Mouse (Mus musculus): ENCODE results near the gene Mrgprg.
A peak's percentile ranks its signal among the peaks of the same experiment; 100 is the strongest.

Mrgprg gene

DNA sequence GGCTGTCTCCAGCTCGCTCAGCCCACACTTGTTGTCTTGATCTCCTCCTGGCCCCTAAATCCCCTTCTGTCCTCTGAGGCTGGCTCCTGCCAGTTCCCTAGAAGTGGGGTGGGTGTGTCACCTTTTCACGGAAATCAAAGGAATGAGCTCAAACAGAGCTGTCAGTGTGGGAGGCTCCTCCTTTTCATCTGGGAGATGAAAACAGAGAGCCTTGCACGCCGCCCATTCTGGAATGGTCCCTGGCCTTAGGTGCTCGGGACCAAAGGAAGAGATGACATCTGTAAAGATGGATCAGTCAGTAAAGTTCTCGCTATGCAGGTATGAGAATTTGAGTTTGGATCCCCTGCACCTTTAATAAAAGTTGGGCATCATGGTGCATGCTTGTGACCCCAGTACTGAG, at the start of gene Mrgprg:
Gene Mrgprg, minus strand, starts transcription at position 101 of the 400 bp plus-strand sequence.
- DNase-seq (ENCODE audit: low read depth, low spot score) = no peak

DNA sequence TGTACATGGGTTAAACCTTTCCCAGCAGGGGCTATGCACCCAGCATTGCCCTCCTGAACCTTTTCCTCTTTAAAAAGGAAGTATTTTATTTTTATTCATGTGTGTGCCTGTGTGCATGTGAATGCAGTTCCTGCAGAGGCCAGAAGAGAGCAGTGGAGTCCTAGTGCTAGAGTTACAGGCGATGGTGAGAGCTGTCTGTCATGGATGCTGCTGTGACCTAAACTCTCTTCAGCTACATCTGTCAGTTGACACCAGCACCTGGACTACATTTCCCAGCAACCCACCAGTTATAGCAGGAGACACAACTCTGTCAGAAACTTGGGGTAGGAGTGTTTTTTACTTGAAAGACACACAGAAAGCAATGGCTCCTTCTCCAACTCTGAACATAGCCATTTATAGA, 42.1 kb upstream of the Mrgprg start:
- peak; percentile 47 for DNase-seq (ENCODE audit: low read depth, low spot score)

DNA sequence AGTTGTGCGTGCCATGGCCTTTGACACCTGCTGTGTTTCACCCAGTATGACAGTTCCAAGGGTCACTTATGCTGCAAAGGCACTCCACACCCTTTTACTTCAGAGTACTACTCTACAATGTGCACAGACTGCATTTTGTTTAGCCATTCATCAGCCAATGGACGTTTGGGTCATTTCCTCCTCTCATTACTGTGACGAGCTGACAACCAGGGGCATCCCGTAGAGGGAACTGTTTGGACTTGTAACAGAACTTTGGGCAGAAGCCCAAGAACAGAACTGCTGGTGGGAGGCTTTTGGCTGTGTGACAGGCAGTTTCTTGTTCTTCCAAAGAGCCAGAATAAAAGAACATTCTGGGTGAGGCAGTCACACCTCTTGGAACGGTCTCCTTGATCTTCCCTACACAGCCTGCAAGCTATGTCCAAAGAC, 38.4 kb upstream of the Mrgprg start:
- no peak for DNase-seq (ENCODE audit: low read depth, low spot score)

DNA sequence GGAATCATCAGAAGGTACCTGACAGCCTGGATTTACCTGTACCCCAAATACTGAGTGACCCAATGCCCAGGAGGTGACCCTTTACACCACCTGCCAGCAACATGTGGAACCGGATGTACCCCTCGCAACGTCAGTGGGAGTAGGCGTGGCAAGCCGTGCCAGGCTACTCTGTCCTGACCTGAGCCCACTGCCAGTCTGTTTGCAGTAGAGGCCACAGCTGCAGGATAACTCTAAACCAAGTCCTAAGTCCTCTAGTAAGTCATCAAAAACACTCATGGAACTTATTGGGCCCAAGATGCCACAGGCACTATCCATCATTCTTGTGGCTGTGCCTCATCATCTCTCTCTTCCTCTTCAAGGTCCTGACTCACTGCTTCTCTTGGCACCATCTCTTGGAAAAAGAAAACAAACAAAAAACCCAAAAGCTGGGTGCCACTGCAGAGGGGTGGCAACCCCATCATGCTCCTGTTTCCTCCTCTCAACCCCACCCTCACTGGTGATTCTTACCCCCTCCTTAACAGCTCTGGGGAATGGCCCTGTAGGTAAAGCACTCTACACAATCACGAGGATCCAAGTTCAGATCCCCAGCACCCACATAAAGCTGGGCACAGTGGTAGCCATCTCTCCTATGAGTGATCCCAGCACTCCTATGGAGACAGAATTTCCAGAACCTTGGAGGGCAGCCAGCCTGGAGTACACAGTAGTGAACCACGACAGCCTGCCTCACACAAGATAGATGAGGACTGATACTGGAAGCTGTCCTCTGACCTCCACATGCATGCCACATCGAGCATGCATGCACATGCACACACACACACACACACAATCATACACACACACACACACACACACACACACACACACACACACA, 34.6 kb upstream of the Mrgprg start:
- no peak for DNase-seq (ENCODE audit: low read depth, low spot score)

DNA sequence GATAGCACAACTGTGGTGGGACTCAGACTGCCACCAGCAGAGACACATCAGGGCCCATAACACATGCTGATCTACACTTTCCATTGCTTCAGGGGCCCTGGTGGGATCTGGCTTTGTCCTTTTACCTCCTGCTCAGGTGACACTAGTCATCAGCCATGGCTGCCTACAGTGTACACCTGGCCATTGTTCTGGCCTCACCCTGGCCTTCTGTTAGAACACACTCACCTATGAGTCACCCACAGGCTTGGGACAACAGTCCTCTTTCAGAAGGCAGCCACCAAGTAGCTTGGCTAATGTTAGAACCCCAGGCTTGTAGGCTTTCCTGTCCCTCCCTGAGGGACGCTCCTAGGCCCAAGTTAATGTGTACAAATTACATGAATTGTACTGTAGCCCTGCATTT, 34.0 kb upstream of the Mrgprg start:
- no peak for DNase-seq (ENCODE audit: low read depth, low spot score)

DNA sequence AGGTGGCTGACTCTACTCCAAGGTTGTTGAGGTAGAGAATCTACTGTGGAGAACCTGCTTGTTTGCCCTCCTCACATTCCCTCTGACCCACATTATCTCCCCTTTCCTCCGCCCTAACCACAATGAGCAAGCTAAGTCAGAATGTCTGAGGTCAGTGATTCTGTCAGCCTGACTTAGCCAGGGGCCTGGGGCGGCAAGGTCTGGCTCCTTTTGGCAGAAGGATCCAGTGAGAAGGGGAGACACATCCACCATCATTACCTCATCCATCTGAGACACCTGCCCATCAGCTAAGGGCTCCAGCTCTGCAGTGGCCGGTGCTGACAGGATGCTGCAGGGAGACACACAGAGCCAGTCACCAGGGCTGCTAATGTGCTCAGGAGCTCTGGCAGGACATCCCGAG, 32.0 kb upstream of the Mrgprg start:
- no peak for DNase-seq (ENCODE audit: low read depth, low spot score)

DNA sequence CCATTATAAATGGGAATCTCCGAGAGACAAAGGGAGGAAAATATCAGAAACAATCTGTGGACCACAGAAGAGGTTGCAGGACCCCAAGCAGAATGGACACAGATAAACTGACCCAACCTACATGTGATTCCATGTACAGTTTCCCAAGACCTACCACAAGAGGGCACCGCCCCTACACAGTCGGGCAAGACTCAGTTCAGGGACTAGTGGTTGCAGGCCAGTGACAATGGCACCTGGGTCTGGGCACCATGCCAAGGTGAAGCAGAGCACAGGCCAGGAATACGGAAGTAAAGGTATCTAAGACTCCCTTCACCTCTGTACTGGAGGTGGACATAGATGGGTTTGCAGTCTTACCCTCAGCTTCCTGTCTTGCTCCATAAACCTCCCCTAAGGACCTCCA, 26.3 kb upstream of the Mrgprg start:
- DNase-seq (ENCODE audit: low read depth, low spot score) = peak; percentile 21

DNA sequence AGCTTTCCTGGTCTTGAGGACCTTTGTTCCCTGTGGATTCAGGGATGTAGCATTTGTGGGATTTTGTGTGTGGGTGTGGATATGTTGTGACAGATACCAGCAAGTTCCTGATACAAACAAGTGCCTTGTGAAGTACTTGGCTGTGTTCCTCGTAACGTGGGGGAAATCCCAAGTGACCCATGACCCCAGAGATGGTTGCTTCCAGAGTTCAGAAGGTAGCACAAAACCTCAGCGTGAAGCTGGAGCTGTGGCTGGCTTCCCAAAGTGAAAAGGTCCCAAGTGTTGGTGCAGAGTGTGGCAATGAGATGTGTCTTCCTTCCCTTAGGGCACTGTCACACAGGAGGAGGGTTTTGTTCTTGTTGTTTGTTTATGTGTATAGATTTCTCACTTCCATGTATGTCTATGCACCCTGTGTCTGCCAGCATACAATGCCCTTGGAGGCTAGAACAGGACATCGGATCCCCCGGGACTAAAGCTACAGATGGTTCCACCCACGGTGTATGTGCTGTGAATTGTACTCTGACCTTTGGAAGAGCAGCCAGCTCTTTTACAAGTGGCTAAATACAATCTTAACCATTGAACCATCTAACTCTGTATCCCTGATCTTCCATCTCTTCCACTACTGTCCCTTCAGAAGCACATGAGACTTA, 25.7 kb upstream of the Mrgprg start:
- DNase-seq (ENCODE audit: low read depth, low spot score) = no peak

DNA sequence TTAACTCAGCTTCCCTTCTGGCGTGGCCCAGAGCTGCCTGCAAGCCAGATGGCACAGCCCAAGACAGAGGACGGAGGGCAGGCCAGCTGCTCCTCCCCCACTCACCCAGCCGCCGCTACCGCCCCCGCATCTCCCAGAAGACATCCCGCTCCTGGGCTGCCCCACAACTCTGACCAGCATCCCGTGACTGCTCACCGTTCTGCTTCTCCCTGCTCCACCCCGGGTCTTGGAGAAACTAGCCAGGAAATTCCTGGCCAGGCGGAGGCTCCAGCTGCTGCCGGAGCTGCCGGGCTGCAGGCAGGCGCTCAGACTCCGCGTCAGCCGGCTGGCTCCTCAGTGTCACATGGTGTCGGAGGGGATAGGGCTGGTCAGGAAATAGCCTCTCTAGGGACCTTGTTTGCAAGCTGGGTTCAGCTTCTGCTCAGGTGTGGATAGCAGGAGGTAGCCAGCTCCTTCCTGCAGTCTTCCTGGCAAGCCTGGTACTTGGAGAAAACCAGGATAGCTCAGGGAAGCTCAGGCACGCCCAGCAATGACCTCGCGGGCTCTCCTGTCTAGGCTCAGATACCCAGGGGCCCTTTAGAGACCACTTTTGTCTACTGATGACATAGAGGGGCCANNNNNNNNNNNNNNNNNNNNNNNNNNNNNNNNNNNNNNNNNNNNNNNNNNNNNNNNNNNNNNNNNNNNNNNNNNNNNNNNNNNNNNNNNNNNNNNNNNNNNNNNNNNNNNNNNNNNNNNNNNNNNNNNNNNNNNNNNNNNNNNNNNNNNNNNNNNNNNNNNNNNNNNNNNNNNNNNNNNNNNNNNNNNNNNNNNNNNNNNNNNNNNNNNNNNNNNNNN, 17.4 kb upstream of the Mrgprg start, which contains the start of gene Mrgpre:
Gene Mrgpre, minus strand, starts transcription at position 505 of the 834 bp plus-strand sequence.
- DNase-seq (ENCODE audit: low read depth, low spot score) = peak; percentile 15

DNA sequence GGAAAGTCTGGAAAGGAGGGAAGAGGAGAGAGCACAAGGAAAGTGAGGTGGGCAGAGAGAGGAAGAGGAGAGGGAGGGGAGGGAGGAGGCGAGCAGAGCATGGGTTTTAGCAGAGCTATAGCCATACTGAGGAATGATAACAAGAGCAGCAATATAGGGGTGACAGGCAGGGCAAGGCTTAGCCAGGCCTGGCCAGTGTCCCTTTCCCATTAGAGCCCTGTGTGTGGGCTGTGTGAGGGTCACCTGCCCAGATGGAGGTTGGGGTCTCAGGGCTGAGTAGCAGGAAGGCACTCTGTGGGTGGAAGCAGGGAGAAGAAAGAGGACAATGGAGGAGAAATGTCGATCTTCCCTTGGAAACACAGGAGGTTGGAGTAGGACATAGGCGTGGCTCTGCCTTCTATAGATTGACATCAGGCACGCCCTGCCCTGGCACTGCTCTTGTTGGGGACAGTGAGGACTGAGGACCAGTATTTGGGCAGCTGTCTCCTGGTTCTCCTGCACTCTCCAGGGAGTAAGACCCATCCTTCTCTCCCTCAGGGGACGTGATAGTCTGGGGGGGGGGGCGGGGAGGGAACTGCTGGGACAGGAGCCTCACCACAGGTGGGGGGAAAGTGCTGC, 16.7 kb upstream of the Mrgprg start:
- no peak for DNase-seq (ENCODE audit: low read depth, low spot score)

DNA sequence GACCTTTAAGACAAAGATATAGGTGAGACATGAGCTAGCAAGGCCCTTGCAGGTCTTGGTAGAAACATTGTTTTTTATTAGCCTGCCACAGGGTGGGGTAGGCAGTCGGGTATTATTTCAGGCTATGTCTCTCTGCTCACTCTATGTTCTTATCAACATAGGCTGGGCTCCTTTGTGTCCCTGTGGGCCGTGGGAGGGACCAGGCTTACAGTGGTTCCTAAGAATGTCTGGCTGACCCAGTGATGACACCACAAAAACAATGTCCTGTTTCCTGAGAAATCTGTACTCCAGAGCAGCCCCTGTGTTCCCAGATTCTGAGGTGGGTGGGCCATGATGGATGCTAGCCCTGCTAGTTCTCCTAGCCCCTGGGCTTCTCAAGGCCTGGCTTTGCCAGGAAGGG, 10.6 kb upstream of the Mrgprg start:
- DNase-seq (ENCODE audit: low read depth, low spot score) = no peak

DNA sequence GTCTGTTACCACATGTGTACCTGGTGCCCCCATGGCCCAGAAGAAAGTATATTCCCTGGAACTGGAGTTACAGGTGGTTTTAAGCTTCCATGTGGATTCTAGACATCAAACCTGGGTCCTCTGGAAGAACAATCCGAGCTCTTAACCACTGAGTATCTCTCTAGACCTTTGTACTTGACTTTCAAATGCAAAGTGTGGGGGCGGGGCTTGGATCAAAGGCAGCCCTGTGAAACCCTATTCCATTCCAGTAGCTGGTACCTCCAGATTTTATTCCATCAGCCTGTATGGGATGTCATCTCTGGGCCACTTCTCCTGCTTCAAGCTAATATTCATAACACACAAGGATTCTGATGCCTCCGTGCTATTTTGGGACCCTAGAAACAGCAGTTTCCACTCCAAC, 9.3 kb upstream of the Mrgprg start:
- DNase-seq (ENCODE audit: low read depth, low spot score) = peak; percentile 51

DNA sequence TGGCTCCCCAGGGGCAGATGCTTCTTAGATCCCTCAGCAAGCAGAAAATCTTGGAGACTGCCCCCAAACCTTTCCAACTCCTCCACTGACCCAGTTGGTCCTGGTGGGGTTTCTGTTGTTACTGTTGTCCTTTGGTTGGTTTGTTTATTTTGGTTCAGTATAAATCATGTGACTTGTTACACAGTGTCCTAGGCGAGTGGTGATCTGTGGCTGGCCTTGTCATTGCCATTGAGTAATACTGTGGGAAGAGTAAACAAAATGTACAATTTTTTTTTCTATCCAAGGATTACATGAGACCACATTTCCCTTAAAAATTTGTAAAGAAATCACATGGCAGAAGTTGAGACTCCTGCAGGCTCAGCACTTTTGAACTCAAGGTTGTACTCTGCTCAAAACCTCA, 2.7 kb upstream of the Mrgprg start:
- no peak for DNase-seq (ENCODE audit: low read depth, low spot score)

DNA sequence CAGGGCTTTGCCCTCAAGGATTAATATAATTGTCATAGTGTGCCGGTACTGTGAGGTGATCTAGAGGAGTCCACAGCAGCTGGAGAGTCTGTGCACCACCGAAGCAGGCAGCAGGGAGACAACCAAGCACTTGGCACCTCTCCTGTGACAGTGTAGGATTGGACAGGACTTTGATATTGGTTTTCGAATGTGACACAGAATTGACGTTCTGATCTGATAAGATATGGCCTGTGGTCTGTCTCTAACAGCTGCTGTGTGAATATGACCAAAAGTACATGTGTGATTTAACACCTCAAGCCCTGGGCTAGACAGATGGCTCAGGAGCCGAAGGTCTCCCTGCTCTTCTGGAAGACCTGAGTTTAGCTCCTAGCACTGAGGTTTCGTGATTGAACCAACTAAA, 1.5 kb upstream of the Mrgprg start:
- no peak for DNase-seq (ENCODE audit: low read depth, low spot score)

DNA sequence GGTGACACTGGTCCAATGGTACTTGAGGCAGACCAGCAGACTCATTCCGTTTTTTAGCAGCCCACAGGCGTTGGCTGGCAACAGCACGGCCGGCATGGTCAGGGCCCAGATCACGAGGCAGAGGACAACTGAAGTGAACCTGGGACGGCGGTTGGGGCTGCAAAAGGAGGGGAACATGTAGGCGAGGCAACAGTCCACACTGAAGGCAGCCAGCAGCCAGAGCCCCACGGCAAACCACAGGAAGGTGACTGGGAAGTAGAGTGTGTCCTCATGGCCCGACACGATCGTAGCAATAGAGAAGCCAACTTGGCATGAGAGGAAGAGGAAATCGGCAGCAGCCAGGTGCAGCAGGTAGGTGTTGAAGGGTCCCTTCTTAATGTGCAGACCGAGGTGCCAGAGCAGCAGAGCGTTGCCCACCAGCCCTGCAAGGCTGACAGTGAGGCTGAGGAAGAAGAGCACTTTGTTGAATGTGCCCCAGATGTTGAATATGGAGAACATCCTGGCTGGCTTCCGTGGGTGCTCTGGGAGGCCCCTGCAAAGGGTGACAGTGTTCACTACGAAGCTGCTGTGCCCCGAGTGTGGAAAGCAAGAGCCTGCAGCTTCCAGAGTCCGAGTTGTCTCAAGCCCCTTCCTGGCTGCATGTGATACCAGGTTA, 1.8 kb downstream of the Mrgprg start:
- no peak for DNase-seq (ENCODE audit: low read depth, low spot score)

DNA sequence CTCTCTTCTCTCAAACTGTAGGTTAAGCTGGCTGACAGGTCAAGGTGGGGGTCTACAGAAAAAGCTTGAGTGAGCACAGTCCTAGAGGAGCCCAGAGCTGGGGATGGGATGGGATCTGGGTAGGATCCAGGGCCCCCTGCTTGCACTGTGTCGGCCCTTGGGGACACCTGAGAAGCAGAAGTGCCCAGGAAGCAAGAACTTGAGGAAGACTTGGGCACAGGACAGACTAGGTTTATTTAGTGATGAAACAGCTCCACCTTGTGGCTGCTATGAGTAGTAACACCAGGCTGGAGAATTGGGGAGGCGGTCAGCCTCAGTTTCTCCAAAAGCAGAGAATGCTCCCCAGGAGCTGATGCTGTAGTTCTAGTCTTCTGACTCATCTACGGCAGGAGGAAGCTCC, 3.0 kb downstream of the Mrgprg start:
- peak; percentile 51 for DNase-seq (ENCODE audit: low read depth, low spot score)

DNA sequence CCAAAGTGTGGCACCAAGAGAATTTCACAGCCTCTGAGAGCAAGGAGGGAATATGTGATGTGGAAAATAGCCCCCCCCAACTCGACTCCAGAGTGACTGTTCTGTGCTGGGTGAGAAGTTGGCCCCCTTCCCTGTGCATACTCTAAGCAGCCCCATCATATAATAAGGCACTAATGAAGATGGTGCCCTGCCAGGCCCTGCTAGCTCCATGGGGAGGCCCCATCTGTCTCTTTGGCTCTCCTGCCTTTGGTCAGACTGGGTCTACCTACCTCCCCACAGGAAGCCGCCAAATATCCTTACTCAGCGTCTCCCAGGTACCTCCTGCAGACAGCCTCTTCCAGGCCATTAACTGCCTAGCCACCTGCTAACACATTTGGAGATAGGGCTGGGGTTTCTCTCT, 7.8 kb downstream of the Mrgprg start:
- no peak for DNase-seq (ENCODE audit: low read depth, low spot score)

DNA sequence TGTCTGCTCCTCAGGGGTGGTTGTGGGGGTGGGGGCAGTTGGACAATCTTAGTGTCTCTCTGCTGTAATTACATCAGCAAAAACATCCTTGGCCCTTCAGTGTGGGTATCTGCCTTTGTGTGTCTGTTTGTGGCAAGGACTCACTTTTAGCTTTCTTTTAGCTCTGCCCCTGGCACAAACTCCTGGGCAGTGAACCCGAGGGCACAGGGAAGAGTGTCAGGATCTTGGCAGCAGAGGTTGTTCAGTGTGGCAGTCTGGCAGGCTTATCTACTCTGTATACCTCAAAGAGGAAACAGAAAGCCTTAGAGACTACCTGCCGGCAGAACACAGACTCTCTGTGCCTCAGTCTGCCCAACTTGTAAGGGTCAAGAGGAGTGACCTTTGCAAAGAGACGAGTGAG, 9.1 kb downstream of the Mrgprg start:
- DNase-seq (ENCODE audit: low read depth, low spot score) = no peak

DNA sequence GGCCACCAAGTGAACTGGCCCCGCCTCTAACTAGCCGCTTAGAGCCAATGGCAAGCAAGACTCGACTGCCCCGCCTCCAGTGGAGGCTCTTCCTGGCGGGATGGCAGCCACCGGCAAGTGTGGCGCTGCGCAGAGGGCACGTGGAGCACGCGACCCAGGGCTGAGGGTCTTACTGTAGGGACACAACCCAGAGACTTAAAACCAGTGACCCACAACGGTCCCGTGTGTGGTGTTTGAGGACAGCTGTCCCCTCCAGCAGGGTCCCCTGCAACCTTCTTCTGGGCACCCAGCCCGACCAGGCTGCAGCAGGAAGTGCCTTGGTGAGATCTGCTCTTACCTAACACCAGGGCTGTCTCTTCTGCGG, 9.8 kb downstream of the Mrgprg start:
- peak; percentile 86 for DNase-seq (ENCODE audit: low read depth, low spot score)

DNA sequence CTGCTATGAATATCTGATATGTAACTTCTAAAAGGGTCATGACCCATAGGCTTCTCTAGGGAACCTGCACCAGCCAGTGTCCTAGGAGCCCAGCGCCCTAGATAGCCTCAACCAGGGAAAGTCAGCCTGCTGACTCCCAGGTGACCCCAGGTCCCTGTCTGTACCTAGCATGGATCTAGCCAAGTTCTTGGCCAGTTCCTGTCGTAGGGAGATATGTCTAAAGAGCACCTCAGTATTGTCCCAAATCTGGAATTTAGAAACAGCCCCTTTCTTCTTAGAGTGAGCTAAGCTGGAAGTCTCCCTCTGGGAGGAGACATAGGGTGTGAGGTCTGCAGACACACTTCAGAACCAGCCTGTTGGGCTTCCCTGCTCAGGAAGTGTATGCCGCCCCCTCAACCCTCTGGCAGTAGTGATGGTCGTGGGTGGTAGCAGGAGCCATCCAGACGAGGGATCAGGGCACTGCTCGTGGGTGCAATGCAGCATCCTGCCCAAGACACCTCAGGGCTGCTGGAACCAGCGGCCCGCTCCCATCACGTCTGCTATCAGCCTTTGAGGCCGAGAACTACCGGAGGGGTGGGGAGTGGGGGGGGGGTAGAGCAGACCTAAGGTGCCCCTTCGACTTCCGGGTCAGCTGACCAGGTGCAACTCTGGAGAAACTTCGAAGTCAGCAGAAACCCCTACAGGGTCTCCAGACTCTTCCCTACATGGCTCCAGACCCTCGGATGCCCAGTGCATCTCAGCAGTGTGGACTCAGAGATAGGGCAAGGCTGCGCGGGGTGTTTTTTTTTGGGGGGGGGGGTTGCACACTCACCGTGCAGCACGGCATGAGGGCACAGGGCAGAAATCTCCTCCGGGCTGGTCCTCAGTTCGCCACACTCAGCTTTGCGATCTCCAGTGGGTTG, 10.4 kb downstream of the Mrgprg start, which contains the start of gene Osbpl5:
Gene Osbpl5, minus strand, starts transcription at position 861 of the 902 bp plus-strand sequence.
- DNase-seq (ENCODE audit: low read depth, low spot score) = no peak
